Mouse (Mus musculus) intestine, embryonic 15.5 days (tissue): ENCODE measurements around the gene Btg1. TPM values are rescaled to one million over a fixed set of nuclear protein-coding genes. Genes with fewer than 3 reads are reported as not detected.

ENCODE experiments used
- ATAC-seq: fragments of 200-750 bp; cut with Nextera tagmentation; 2 replicates; pipeline ENCODE4 v1.8.0; 2017; ENCODE audit warnings: moderate TSS enrichment, moderate library complexity
- H3K27ac ChIP-seq: fragments of 300-500 bp; sonication (generic); 2 replicates; pipeline ENCODE4 v1.5.1; 2015; ENCODE audit warnings: mild to moderate bottlenecking, inconsistent platforms
- H3K27me3 ChIP-seq: fragments of 300-500 bp; sonication (generic); replicated peaks from 2 replicates; pipeline ENCODE4 v1.6.1; 2015; ENCODE audit warnings: inconsistent platforms
- H3K36me3 ChIP-seq: fragments of 300-500 bp; sonication (generic); 2 replicates; pipeline ENCODE4 v1.6.1; 2015; ENCODE audit warnings: inconsistent platforms
- H3K4me1 ChIP-seq: fragments of 300-500 bp; sonication (generic); replicated peaks from 2 replicates; pipeline ENCODE4 v1.6.1; 2015; ENCODE audit warnings: inconsistent platforms
- H3K4me2 ChIP-seq: fragments of 300-500 bp; sonication (generic); replicated peaks from 2 replicates; pipeline ENCODE4 v1.6.1; 2015; ENCODE audit warnings: mild to moderate bottlenecking, inconsistent platforms
- H3K4me3 ChIP-seq: fragments of 300-500 bp; sonication (generic); replicated peaks from 2 replicates; pipeline ENCODE4 v1.5.1; 2015; ENCODE audit warnings: inconsistent platforms
- H3K9ac ChIP-seq: fragments of 300-500 bp; sonication (generic); 2 replicates; pipeline ENCODE4 v1.6.1; 2015; ENCODE audit warnings: inconsistent platforms
- H3K9me3 ChIP-seq: fragments of 300-500 bp; sonication (generic); 2 replicates; pipeline ENCODE4 v1.6.1; 2016; ENCODE audit warnings: inconsistent platforms
- WGBS: fragments of 180-500 bp; shearing (Covaris S2); methylation state at CpG from one replicate; pipeline ENCODE4 v1.1.7; 2015; 5-methylcytosine and 5-hydroxymethylcytosine counted together
- polyA plus RNA-seq: library from polyadenylated mRNA; unstranded; fragments of >200 nt; fragmentation: Nextera tagmentation; extraction: Ambion mirVana; gene quantifications from 2 replicates; pipeline ENCODE4 v1.2.1, GENCODE M21; 2015

The Btg1 gene
- polyA plus RNA-seq, 1 experiment from 2014 or later, result 47.9 TPM

DNA sequence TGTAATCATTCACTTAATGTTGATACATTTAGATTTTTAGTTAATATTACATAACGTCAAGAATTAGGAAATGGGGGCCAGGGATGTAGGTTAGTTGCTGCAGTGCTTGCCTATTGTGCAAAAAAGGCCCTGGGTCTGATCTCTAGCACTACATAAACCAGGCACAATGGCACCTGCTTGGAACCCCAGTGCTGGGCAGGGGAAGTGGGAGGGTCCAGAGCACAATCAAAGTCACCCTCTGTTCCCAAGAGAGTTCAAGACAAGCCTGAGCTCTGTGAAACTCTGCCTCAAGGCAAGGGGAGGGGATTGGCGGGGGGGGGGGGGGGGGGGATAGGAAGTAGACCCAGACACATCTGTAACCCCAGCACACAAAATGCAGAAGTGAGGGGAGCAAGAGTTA lies 24.7 kb upstream of the Btg1 start:
- H3K4me1 ChIP-seq, result no peaks in the 10 kb centered on the region
- no peaks in the 10 kb centered on the region for H3K36me3 ChIP-seq
- no peak overlapping the region for H3K9ac ChIP-seq
- no peak overlapping the region for H3K27ac ChIP-seq
- no peak for ATAC-seq
- H3K9me3 ChIP-seq, result no peaks in the 10 kb centered on the region
- no peaks in the 10 kb centered on the region for H3K27me3 ChIP-seq
- H3K4me2 ChIP-seq, result no peak overlapping the region
- H3K4me3 ChIP-seq, result no peak overlapping the region
- 49% methylated on average over 2 of the region's 2 CpGs for WGBS

DNA sequence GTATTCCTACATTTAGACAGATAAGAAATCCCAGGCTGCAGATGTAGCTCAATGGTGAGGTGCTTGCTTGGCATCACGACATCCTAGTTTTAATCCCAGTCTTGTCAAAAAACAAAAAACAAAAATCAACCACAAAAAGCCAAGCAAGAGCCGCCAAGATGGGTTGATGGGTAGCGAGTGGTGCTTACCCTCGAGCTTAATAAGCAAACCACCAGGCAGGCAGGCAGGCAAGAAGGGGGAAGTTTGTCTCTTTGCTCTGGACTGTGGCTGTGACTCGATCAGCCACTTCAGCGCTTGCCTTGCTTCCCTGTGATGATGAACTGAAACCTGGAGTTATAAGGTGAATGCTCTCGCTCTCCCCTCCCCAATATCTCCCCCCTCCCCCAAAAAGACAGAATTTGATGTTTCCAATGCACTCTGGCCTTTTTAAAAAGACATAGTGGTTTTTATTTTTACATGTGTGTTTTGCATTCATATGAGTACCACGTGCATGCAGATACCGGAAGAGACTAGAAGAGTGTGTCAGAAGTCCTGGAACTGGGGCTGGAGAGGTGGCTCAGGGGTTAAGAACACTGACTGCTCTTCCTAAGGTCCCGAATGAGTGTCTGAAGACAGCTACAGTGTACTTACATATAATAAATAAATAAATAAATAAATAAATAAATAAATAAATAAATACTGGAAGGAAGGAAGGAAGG lies 21.2 kb upstream of the Btg1 start:
- no peaks in the 10 kb centered on the region for H3K27me3 ChIP-seq
- WGBS, result 85% methylated on average over 10 of the region's 10 CpGs
- ATAC-seq, result no peak
- no peaks in the 10 kb centered on the region for H3K9me3 ChIP-seq
- no peak overlapping the region for H3K4me2 ChIP-seq
- H3K4me3 ChIP-seq, result no peak overlapping the region
- no peaks in the 10 kb centered on the region for H3K36me3 ChIP-seq
- no peak overlapping the region for H3K9ac ChIP-seq
- H3K4me1 ChIP-seq, result no peaks in the 10 kb centered on the region
- H3K27ac ChIP-seq, result no peak overlapping the region

- no peak overlapping the region for H3K9ac ChIP-seq
- no peaks in the 10 kb centered on the region for H3K4me1 ChIP-seq
- H3K9me3 ChIP-seq, result no peaks in the 10 kb centered on the region
- no peak overlapping the region for H3K4me2 ChIP-seq
- H3K27ac ChIP-seq, result no peak overlapping the region
- H3K27me3 ChIP-seq, result no peaks in the 10 kb centered on the region
- no peak for ATAC-seq
- H3K36me3 ChIP-seq, result no peaks in the 10 kb centered on the region
- no peak overlapping the region for H3K4me3 ChIP-seq
- 88% methylated on average over 7 of the region's 7 CpGs for WGBS
These were observed 20.4 kb upstream of the Btg1 start for GRCm38 (mm10) chr10:96596411-96596810.

DNA sequence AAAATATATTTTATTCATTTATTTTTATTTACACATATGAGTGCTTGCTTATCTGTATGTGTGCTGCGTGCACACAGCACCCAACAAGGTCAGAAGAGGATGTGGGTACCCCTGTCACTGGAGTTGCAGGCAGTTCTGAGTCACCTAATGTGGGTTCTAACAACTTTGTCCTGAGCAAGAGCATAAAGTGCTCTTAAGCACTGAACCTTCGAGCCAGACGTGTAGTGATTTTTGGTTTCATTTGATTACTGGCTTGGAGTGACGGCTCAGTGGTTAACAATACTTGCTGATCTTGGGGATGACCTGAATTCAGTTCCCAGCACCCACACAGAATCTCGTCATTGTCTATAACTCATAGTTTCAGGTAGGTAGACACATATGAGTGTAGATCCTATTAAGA lies 17.2 kb upstream of the Btg1 start:
- Histone ChIP-seq H3K36me3 (no peaks in the 10 kb centered on the region), H3K9me3 (no peaks in the 10 kb centered on the region), H3K27me3 (no peaks in the 10 kb centered on the region), H3K4me1 (no peaks in the 10 kb centered on the region), H3K9ac (no peak overlapping the region), H3K4me2 (no peak overlapping the region), H3K27ac (no peak overlapping the region), H3K4me3 (no peak overlapping the region)
- ATAC-seq, result no peak
- 92% methylated on average over 5 of the region's 5 CpGs for WGBS

DNA sequence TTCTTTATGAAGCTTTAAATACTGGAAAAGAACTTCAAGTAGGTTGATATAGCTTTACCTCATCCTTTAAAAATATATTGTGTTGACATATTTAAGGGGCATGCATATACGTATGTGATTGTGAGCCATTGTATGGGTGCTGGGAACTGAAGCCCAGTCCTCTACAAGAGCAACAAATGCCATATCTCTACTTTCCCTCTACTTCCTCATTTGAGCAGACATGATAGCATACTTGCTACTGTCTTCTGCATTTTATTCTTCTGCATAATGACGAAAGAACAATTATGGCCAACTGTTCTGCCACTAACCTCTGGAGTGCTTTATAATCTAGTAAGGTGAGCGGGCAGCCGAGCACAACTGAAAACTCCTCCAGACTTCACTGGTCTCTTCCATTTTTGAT lies 15.1 kb upstream of the Btg1 start:
- Histone ChIP-seq H3K4me3 (no peak overlapping the region), H3K9me3 (no peaks in the 10 kb centered on the region), H3K27ac (no peak overlapping the region), H3K4me1 (no peaks in the 10 kb centered on the region), H3K36me3 (no peaks in the 10 kb centered on the region), H3K9ac (no peak overlapping the region), H3K4me2 (no peak overlapping the region), H3K27me3 (no peaks in the 10 kb centered on the region)
- WGBS, result 90% methylated on average over 4 of the region's 4 CpGs
- ATAC-seq, result no peak

GRCm38 (mm10) chr10:96602339-96602738 lies 14.5 kb upstream of the Btg1 start:
- H3K4me2 ChIP-seq, result no peak overlapping the region
- no peak overlapping the region for H3K4me3 ChIP-seq
- no peaks in the 10 kb centered on the region for H3K36me3 ChIP-seq
- H3K27me3 ChIP-seq, result no peaks in the 10 kb centered on the region
- no peak overlapping the region for H3K9ac ChIP-seq
- 76% methylated on average over 3 of the region's 3 CpGs for WGBS
- no peak for ATAC-seq
- H3K27ac ChIP-seq, result no peak overlapping the region
- H3K9me3 ChIP-seq, result no peaks in the 10 kb centered on the region
- H3K4me1 ChIP-seq, result no peaks in the 10 kb centered on the region

GRCm38 (mm10) chr10:96605168-96605567 lies 11.6 kb upstream of the Btg1 start:
- Histone ChIP-seq H3K9ac (no peak overlapping the region), H3K4me2 (no peak overlapping the region)
- 84% methylated on average over 1 of the region's 1 CpGs for WGBS

DNA sequence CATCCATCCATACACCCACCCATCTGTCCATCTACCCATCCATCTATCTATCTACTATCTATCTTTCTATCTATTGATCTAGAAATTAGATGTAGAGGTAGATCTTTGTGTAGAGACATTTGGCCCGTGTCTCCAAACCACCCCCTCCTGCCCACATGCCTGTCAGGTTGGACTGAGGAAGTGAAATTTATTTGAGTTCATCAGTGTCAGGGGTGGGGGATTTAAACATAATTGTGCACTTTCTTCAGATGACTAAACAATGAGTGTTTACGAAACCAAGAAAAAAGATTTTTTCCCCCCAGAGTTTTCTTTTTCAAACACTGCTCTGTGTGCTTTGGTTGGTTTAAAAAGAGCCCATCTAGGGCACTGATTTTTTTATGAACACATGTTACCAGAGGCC lies 10.9 kb upstream of the Btg1 start:
- no peak overlapping the region for H3K4me2 ChIP-seq

More at GRCm38 (mm10) chr10:96605168-96605567, 11.6 kb upstream of the Btg1 start:
- Histone ChIP-seq H3K9me3 (no peaks in the 10 kb centered on the region), H3K4me1 (no peaks in the 10 kb centered on the region), H3K4me3 (no peak overlapping the region), H3K27me3 (no peaks in the 10 kb centered on the region), H3K27ac (no peak overlapping the region), H3K36me3 (no peaks in the 10 kb centered on the region)
- ATAC-seq, result no peak

DNA sequence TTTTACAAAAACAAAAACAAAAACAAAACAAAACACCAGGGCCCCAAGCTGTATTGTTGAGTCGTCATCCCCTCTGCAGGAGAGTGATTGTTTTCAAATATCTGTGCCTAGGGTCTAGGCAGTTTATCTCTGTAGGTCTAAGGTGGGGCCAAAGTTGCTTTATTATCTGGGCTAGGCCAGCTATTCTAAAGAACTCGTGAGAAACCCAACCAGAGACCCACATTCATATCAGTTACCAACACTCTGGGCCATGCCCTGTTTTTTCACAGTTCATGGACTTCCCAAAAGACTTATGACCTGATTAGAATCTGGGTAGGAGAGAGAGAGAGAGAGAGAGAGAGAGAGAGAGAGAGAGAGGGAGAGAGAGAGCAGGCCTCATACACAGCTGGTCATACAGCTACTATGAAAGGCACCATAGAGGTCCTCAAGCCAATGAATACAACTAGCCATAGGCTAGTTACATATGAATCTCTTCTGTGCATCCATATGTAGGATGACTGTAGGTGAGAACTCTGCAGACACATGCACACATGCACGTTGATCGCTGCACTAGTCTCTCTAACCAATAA lies 9.1 kb upstream of the Btg1 start:
- H3K27me3 ChIP-seq, result no peaks in the 10 kb centered on the region
- WGBS, result 74% methylated on average over 4 of the region's 4 CpGs
- H3K4me3 ChIP-seq, result no peak overlapping the region
- no peaks in the 10 kb centered on the region for H3K9me3 ChIP-seq
- no peak overlapping the region for H3K27ac ChIP-seq
- H3K4me2 ChIP-seq, result no peak overlapping the region
- no peaks in the 10 kb centered on the region for H3K36me3 ChIP-seq
- ATAC-seq, result peak; percentile 43; the same call in 1 of the 2 replicates
- no peak overlapping the region for H3K9ac ChIP-seq
- H3K4me1 ChIP-seq, result no peaks in the 10 kb centered on the region

More for the DNA sequence above, 10.9 kb upstream of the Btg1 start:
- H3K9ac ChIP-seq, result no peak overlapping the region
- H3K27me3 ChIP-seq, result no peaks in the 10 kb centered on the region
- H3K36me3 ChIP-seq, result no peaks in the 10 kb centered on the region
- H3K4me3 ChIP-seq, result no peak overlapping the region
- 88% methylated on average over 2 of the region's 2 CpGs for WGBS
- no peaks in the 10 kb centered on the region for H3K9me3 ChIP-seq
- no peak overlapping the region for H3K27ac ChIP-seq
- H3K4me1 ChIP-seq, result no peaks in the 10 kb centered on the region
- no peak for ATAC-seq

- no peaks in the 10 kb centered on the region for H3K27me3 ChIP-seq
- ATAC-seq, result no peak
These were observed 7.2 kb upstream of the Btg1 start for GRCm38 (mm10) chr10:96609356-96610345.

DNA sequence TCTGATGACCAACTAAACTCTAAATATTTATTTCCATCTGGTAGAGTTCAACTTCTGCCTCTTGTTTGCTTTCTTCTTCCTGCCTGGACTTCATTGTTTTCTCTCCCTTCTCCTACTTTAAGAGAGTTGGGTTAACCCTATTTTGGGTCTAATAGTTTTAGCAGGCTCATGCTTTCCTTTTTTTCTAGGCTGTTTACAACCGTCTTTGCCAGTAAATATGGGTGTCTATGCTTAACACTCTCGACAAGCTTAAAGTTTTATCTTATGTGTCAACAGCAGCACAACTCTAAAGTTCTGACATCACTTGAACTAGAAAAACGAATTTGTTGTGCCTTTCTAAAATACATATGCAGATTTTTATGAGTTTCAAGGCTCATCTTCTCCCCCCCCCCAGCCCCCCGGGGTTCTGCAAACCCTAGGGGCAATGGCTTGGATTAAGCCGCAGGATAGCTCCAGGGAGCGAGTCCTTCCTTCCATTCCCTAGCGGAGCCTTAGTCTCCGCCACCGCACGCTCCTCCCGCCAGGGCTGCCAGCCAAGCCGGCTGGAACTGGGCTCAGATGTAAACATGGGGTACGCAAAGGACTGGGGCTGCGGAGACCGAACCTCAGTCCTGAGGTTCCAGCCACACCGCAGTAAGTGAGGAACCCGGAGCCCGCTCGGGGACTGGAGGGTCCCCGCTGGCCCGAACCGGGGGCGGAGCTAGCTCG lies 651 bp upstream of the Btg1 start:
- Histone ChIP-seq H3K27ac (peak overlapping the region; percentile 93), H3K4me1 (0 out of 2 replicates have a peak, but pooled peaks cover 2% of the 10 kb centered on the region), H3K4me3 (peak overlapping the region; percentile 98), H3K27me3 (no peaks in the 10 kb centered on the region), H3K4me2 (peak overlapping the region; percentile 61), H3K36me3 (no peaks in the 10 kb centered on the region; the same call in 1 of the 2 replicates), H3K9ac (peak overlapping the region; percentile 68), H3K9me3 (no peaks in the 10 kb centered on the region)
- 1% methylated on average over 24 of the region's 24 CpGs for WGBS
- ATAC-seq, result no peak; the same call in 1 of the 2 replicates

More at GRCm38 (mm10) chr10:96609356-96610345, 7.2 kb upstream of the Btg1 start:
- no peaks in the 10 kb centered on the region for H3K9me3 ChIP-seq
- no peak overlapping the region for H3K4me2 ChIP-seq
- H3K36me3 ChIP-seq, result no peaks in the 10 kb centered on the region
- 83% methylated on average over 8 of the region's 8 CpGs for WGBS
- no peak overlapping the region for H3K9ac ChIP-seq
- H3K4me3 ChIP-seq, result no peak overlapping the region
- no peaks in the 10 kb centered on the region for H3K4me1 ChIP-seq
- no peak overlapping the region for H3K27ac ChIP-seq
